Mouse (Mus musculus): ENCODE data around the gene Odam.

Odam gene

GRCm38 (mm10) chr5:87884729-87885128 is at the start of gene Odam:
Gene Odam, plus strand, starts transcription at chr5:87885029.
- DNase-seq, result no peak

DNA sequence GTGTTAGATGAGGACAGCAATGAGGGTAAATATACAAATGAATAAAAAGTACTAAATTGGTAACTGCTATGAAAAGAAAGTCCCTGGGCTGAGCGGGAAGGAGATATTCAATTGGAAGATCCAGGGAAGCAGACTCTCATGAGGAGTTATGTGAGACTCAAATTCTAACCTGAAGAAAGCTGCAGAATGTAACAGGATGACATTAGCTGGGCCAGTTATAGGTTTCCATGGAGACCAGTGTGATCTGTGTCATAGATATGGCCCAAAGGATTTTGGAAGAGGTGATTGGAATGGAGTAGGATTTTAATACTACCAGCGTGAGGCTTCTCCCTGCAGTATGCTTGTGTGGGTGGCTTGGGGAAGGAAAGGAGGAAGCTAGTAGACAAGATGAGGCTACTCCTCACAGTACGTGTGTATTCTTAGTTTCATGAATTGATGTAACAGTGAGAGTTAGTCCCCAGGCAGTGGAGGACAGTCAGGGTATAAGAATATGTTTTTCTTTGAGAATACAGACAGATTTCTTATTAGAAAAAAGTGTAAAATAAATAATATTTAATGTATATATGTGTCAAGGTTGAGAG is 29.6 kb upstream of the Odam start:
- no peak for DNase-seq

DNA sequence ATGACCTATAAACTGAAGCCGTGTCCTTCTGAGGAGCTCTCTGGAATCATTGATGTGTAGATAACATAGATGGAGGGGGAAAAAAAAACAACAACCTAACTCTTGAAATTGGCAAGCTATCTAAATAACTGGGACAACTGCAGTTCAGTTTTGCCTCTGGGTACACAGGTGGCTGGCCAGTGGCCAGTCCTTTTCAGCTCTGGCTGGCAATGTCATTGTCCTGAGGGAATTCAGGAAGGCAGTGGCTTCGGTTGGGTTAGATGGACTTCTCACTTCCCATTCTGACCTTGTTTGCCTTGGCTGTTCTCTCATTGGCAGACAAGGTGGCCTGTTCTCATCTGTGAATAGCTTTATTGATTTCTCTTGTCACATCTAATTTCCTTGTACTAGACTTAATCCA is 14.7 kb upstream of the Odam start:
- peak in 1 of 2 experiments; percentile 3 for DNase-seq

GRCm38 (mm10) chr5:87871423-87871822 is 13.4 kb upstream of the Odam start:
- peak in 1 of 2 experiments; percentile 16 for DNase-seq

- no peak for DNase-seq
Observed at GRCm38 (mm10) chr5:87925372-87925771, 40.5 kb downstream of the Odam start, which contains the start of gene Csn3. Gene Csn3, plus strand, starts transcription at chr5:87925579.

DNA sequence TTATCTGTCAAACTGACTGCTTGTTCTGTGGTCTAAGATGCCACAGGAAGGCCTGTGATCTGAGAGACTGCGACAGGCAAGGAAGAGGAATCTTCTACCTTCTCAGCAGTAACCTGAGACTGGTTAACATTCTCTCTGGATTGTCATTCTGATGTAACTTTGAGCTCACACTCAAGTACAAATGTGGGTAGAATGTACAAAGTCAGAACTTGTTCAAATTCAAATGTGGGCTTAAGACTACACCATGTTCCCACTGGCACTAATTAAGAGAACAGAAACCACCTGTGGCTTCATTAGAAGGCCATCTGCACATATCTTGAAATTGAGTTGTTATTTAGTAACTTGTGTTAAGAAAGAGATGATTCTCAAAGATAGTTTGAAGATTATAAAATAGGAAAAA is 46.8 kb downstream of the Odam start:
- no peak for DNase-seq

DNA sequence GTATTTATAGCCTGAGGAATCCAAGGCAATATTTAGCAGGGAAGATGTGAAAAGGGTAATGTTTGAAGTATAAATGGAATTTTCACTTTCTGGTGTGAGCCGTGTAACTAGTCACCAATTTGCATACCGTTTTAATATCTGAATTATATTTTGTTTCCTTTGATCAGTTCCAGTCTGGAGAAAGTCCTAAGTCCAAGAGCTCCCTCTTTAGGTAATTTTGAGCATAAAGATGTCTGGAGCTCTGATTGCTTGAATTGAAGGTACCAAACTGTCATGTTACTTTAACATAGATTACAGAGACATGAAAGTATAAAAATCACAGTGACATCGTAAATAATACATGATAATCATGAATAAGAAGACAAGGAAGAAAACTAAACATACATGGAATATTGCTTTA is 55.9 kb downstream of the Odam start:
- DNase-seq, result no peak

GRCm38 (mm10) chr5:87942515-87942914 is 57.7 kb downstream of the Odam start:
- DNase-seq, result no peak

Data from kidney, postnatal 25 days (tissue).